Mouse (Mus musculus) megakaryocyte, embryonic 14.5 days (primary cell): ENCODE measurements around the gene Adipoq.

Experiments
- FLI1 ChIP-seq: IDR thresholded peaks from 2 replicates; pipeline ENCODE4 v1.6.1; 2012; ENCODE audit warnings: low read length, inconsistent platforms, mixed read lengths
- GATA1 ChIP-seq: IDR thresholded peaks from 3 replicates; pipeline ENCODE4 v1.6.1; 2012; ENCODE audit warnings: mixed read lengths, low read length, inconsistent platforms, borderline replicate concordance

DNA sequence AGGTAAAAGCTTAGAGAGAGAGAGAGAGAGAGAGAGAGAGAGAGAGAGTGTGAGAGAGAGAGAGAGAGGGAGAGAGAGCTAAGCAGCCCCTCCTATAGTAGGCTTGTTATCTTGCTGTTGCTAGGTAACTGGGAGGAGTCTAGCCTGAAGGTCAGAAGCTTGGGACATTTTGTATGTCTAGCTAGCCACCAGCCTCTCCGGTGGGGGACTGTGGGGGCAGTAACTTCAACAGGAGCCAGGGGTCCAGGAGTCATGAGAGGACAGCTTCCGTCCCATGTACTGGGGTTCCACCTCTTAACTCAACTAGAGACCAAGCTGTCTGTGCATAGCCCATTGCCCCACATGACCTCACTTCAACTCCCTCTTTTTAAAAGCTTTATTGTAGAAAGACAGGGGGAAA lies 12.6 kb downstream of the Adipoq start:
- TF ChIP-seq GATA1 (no peak), FLI1 (no peak)
